Mouse (Mus musculus): ENCODE measurements at regions not wholly inside any gene's neighbourhood (a gene's known extent, or its start where the extent isn't known, plus 50 kb on each side); places are given as distances from the start of the nearest gene placed in this dataset.

- Histone ChIP-seq H3K4me1 (ENCODE audit: control insufficient read depth, insufficient read depth, low read length) (no peaks in the 10 kb centered on the region), H3K27ac (ENCODE audit: insufficient read depth, low read length) (no peak overlapping the region), H3K4me3 (ENCODE audit: insufficient read depth, low read length) (no peak overlapping the region)
- no peak for TF ChIP-seq POLR2A (IDR thresholded peaks at IDR 0.05; ENCODE audit: extremely low read depth, insufficient read depth, low read length)
- TF ChIP-seq CTCF (IDR thresholded peaks at IDR 0.05; ENCODE audit: extremely low read depth, insufficient read depth, low read length), result no peak
Measured at GRCm38 (mm10) chr10:109528096-109528495, 517.3 kb upstream of the Syt1 start.

GRCm38 (mm10) chr10:109521681-109522080 lies 510.9 kb upstream of the Syt1 start:
- no peak overlapping the region for H3K27ac ChIP-seq (ENCODE audit: insufficient read depth, low read length)
- no peak overlapping the region for H3K4me3 ChIP-seq (ENCODE audit: insufficient read depth, low read length)
- TF ChIP-seq CTCF (IDR thresholded peaks at IDR 0.05; ENCODE audit: extremely low read depth, insufficient read depth, low read length), result no peak
- no peak for TF ChIP-seq POLR2A (IDR thresholded peaks at IDR 0.05; ENCODE audit: extremely low read depth, insufficient read depth, low read length)
- no peaks in the 10 kb centered on the region for H3K4me1 ChIP-seq (ENCODE audit: control insufficient read depth, insufficient read depth, low read length)

- no peaks in the 10 kb centered on the region for H3K4me1 ChIP-seq (ENCODE audit: control insufficient read depth, insufficient read depth, low read length)
- H3K4me3 ChIP-seq (ENCODE audit: insufficient read depth, low read length), result no peak overlapping the region
- TF ChIP-seq CTCF (IDR thresholded peaks at IDR 0.05; ENCODE audit: extremely low read depth, insufficient read depth, low read length) (no peak), POLR2A (IDR thresholded peaks at IDR 0.05; ENCODE audit: extremely low read depth, insufficient read depth, low read length) (no peak)
- H3K27ac ChIP-seq (ENCODE audit: insufficient read depth, low read length), result no peak overlapping the region
Measured at GRCm38 (mm10) chr10:109517664-109518063, 506.9 kb upstream of the Syt1 start.

- TF ChIP-seq POLR2A (IDR thresholded peaks at IDR 0.05; ENCODE audit: extremely low read depth, insufficient read depth, low read length), result no peak
- Histone ChIP-seq H3K4me1 (ENCODE audit: control insufficient read depth, insufficient read depth, low read length) (no peaks in the 10 kb centered on the region), H3K27ac (ENCODE audit: insufficient read depth, low read length) (no peak overlapping the region), H3K4me3 (ENCODE audit: insufficient read depth, low read length) (no peak overlapping the region)
Measured at GRCm38 (mm10) chr10:109515225-109515624, 504.4 kb upstream of the Syt1 start.

DNA sequence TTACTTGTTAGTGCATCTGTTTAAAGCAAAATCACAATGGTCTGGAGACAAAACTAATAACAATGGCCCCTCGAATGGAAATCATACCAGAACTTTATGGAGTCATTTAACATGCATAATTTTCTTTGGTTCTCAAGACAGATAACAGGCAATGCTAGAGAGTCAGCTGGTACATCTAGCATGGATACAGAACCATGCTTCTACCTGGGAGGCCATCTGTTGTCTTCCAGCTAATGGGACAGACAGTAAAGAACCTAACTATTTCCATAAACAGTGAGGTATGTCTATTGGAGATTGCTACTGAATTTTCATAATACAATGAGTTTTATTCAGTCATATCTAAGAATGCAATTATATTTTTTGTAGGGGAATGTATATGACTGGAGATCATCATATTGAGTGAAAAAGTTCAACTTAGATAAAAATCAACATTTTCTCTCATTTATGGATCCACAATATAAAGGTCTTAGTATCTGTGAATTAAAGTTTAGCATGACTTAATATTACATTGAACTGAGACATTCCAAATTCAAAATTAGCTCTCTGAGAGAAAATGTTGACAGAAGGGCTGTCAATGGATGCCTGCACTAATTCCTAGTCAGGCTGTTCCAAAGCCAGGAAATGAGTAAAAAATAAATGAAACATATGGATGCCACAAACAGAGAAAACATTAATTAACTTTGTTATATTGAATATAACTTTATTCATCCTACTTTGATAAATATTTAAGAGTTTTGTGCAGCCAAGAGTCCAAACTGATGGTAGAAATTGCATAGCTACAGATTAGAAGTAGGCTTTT lies 500.3 kb upstream of the Syt1 start:
- Histone ChIP-seq H3K27ac (ENCODE audit: insufficient read depth, low read length) (no peak overlapping the region), H3K4me1 (ENCODE audit: control insufficient read depth, insufficient read depth, low read length) (no peaks in the 10 kb centered on the region), H3K4me3 (ENCODE audit: insufficient read depth, low read length) (no peak overlapping the region)
- TF ChIP-seq CTCF (IDR thresholded peaks at IDR 0.05; ENCODE audit: extremely low read depth, insufficient read depth, low read length) (no peak), POLR2A (IDR thresholded peaks at IDR 0.05; ENCODE audit: extremely low read depth, insufficient read depth, low read length) (no peak)

GRCm38 (mm10) chr10:109508553-109508952 lies 497.8 kb upstream of the Syt1 start:
- Histone ChIP-seq H3K4me1 (ENCODE audit: control insufficient read depth, insufficient read depth, low read length) (no peaks in the 10 kb centered on the region), H3K27ac (ENCODE audit: insufficient read depth, low read length) (no peak overlapping the region), H3K4me3 (ENCODE audit: insufficient read depth, low read length) (no peak overlapping the region)
- no peak for TF ChIP-seq CTCF (IDR thresholded peaks at IDR 0.05; ENCODE audit: extremely low read depth, insufficient read depth, low read length)
- no peak for TF ChIP-seq POLR2A (IDR thresholded peaks at IDR 0.05; ENCODE audit: extremely low read depth, insufficient read depth, low read length)

- TF ChIP-seq POLR2A (IDR thresholded peaks at IDR 0.05; ENCODE audit: extremely low read depth, insufficient read depth, low read length), result no peak
- TF ChIP-seq CTCF (IDR thresholded peaks at IDR 0.05; ENCODE audit: extremely low read depth, insufficient read depth, low read length), result no peak
- no peak overlapping the region for H3K27ac ChIP-seq (ENCODE audit: insufficient read depth, low read length)
- no peak overlapping the region for H3K4me3 ChIP-seq (ENCODE audit: insufficient read depth, low read length)
- H3K4me1 ChIP-seq (ENCODE audit: control insufficient read depth, insufficient read depth, low read length), result no peaks in the 10 kb centered on the region
Measured at GRCm38 (mm10) chr10:109507228-109507627, 496.4 kb upstream of the Syt1 start.

GRCm38 (mm10) chr10:109504683-109505082 lies 493.9 kb upstream of the Syt1 start:
- no peak overlapping the region for H3K4me3 ChIP-seq (ENCODE audit: insufficient read depth, low read length)
- TF ChIP-seq CTCF (IDR thresholded peaks at IDR 0.05; ENCODE audit: extremely low read depth, insufficient read depth, low read length) (no peak), POLR2A (IDR thresholded peaks at IDR 0.05; ENCODE audit: extremely low read depth, insufficient read depth, low read length) (no peak)
- no peak overlapping the region for H3K27ac ChIP-seq (ENCODE audit: insufficient read depth, low read length)
- H3K4me1 ChIP-seq (ENCODE audit: control insufficient read depth, insufficient read depth, low read length), result peaks cover 2% of the 10 kb centered on the region; the same call in 1 of the 2 replicates

DNA sequence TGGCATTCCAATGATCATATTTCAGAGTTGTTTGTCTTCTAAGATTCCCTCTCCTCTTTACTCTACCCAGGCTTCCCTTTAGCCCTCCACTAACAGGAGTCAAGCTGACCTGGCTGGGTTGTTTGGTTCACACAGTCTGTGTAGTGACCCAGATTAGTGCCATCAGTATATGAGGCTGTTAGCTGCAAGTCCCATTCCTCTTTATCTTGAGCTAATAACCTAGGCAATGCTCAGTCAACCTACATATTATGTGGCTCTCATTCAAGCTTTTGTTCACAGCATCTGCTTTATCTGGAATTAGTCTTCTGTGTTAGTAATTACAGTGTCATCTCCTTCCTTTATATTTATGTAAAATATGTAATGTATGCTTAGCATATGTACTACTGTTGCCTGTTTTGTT lies 490.1 kb upstream of the Syt1 start:
- no peak overlapping the region for H3K4me3 ChIP-seq (ENCODE audit: insufficient read depth, low read length)
- no peak for TF ChIP-seq CTCF (IDR thresholded peaks at IDR 0.05; ENCODE audit: extremely low read depth, insufficient read depth, low read length)
- no peak for TF ChIP-seq POLR2A (IDR thresholded peaks at IDR 0.05; ENCODE audit: extremely low read depth, insufficient read depth, low read length)
- H3K4me1 ChIP-seq (ENCODE audit: control insufficient read depth, insufficient read depth, low read length), result peaks cover 3% of the 10 kb centered on the region
- no peak overlapping the region for H3K27ac ChIP-seq (ENCODE audit: insufficient read depth, low read length)

- H3K4me3 ChIP-seq (ENCODE audit: insufficient read depth, low read length), result no peak overlapping the region
- peaks cover 3% of the 10 kb centered on the region for H3K4me1 ChIP-seq (ENCODE audit: control insufficient read depth, insufficient read depth, low read length)
- H3K27ac ChIP-seq (ENCODE audit: insufficient read depth, low read length), result no peak overlapping the region
- TF ChIP-seq CTCF (IDR thresholded peaks at IDR 0.05; ENCODE audit: extremely low read depth, insufficient read depth, low read length), result no peak
- TF ChIP-seq POLR2A (IDR thresholded peaks at IDR 0.05; ENCODE audit: extremely low read depth, insufficient read depth, low read length), result no peak
Measured at GRCm38 (mm10) chr10:109498301-109498700, 487.5 kb upstream of the Syt1 start.
